Mouse (Mus musculus) embryonic facial prominence, embryonic 13.5 days (tissue): ENCODE results near the gene Trim61. TPM values are rescaled to one million over a fixed set of nuclear protein-coding genes. Genes with fewer than 3 reads are reported as not detected.

Experiments
- ATAC-seq: fragments of 200-750 bp; cut with Nextera tagmentation; 2 replicates; pipeline ENCODE4 v1.8.0; 2017; ENCODE audit warnings: low read depth; ENCODE audit not compliant: insufficient number of reproducible peaks, insufficient read depth, low FRiP score, low TSS enrichment
- H3K27ac ChIP-seq: fragments of 300-500 bp; sonication (generic); 2 replicates; pipeline ENCODE4 v1.5.1; 2015; ENCODE audit warnings: moderate library complexity, mild to moderate bottlenecking, inconsistent platforms
- H3K27me3 ChIP-seq: fragments of 300-500 bp; sonication (generic); 2 replicates; pipeline ENCODE4 v1.6.1; 2015; ENCODE audit warnings: mild to moderate bottlenecking, inconsistent platforms
- H3K36me3 ChIP-seq: fragments of 300-500 bp; sonication (generic); 2 replicates; pipeline ENCODE4 v1.6.1; 2015; ENCODE audit warnings: mild to moderate bottlenecking, inconsistent platforms
- H3K4me1 ChIP-seq: fragments of 300-500 bp; sonication (generic); 2 replicates; pipeline ENCODE4 v1.6.1; 2015; ENCODE audit warnings: inconsistent platforms
- H3K4me2 ChIP-seq: fragments of 300-500 bp; sonication (generic); 2 replicates; pipeline ENCODE4 v1.6.1; 2015; ENCODE audit warnings: moderate library complexity, mild to moderate bottlenecking, inconsistent platforms
- H3K4me3 ChIP-seq: fragments of 300-500 bp; sonication (generic); 2 replicates; pipeline ENCODE4 v1.5.1; 2015; ENCODE audit warnings: mild to moderate bottlenecking, inconsistent platforms
- H3K9ac ChIP-seq: fragments of 300-500 bp; sonication (generic); 2 replicates; pipeline ENCODE4 v1.6.1; 2015; ENCODE audit warnings: mild to moderate bottlenecking, inconsistent platforms
- H3K9me3 ChIP-seq: fragments of 300-500 bp; sonication (generic); 2 replicates; pipeline ENCODE4 v1.6.1; 2016; ENCODE audit warnings: inconsistent platforms
- WGBS: fragments of 180-500 bp; shearing (Covaris S2); methylation state at CpG from one replicate; pipeline ENCODE4 v1.1.7; 2015; ENCODE audit warnings: mixed read lengths; 5-methylcytosine and 5-hydroxymethylcytosine counted together
- polyA plus RNA-seq: library from polyadenylated mRNA; unstranded; fragments of >200 nt; fragmentation: Nextera tagmentation; extraction: Ambion mirVana; gene quantifications from 2 replicates; pipeline ENCODE4 v1.2.1, GENCODE M21; 2015

The Trim61 gene
- polyA plus RNA-seq, 1 experiment from 2014 or later, result 0.14 TPM

- no peak for ATAC-seq
- H3K27me3 ChIP-seq, result no peaks in the 10 kb centered on the region
- no peaks in the 10 kb centered on the region for H3K36me3 ChIP-seq
- WGBS, result 78% methylated on average over 20 of the region's 20 CpGs
- H3K4me2 ChIP-seq, result no peak overlapping the region
- no peaks in the 10 kb centered on the region for H3K9me3 ChIP-seq
- H3K9ac ChIP-seq, result no peak overlapping the region
- no peak overlapping the region for H3K4me3 ChIP-seq
- no peak overlapping the region for H3K27ac ChIP-seq
- no peaks in the 10 kb centered on the region for H3K4me1 ChIP-seq
Observed at GRCm38 (mm10) chr8:64983150-64983897, 35.0 kb downstream of the Trim61 start.

Other genes with a start within 250 kb of the Trim61 start
- gene Klhl2, start 168.5 kb downstream of the Trim61 start, polyA plus RNA-seq, result 5.0 and 11.8 TPM in 2 replicates
- gene Tmem192, start 71.3 kb downstream of the Trim61 start, polyA plus RNA-seq, result 22.0 and 24.8 TPM in 2 replicates
- not detected in 2 replicates for gene Trim75, start 30.7 kb downstream of the Trim61 start, polyA plus RNA-seq
- gene Trim60, start 61 bp upstream of the Trim61 start, polyA plus RNA-seq, result not detected in 2 replicates
- gene Apela, start 18.8 kb upstream of the Trim61 start, polyA plus RNA-seq, result 6.8 and 9.5 TPM in 2 replicates
- not detected in 2 replicates for gene Gm10663, start 56.5 kb upstream of the Trim61 start, polyA plus RNA-seq
- gene BC030870, start 111.0 kb upstream of the Trim61 start, polyA plus RNA-seq, result not detected in 2 replicates